Mouse (Mus musculus) erythroblast, embryonic 14.5 days (primary cell): Measurements from ENCODE around the gene Tagln.

Experiments
- GATA1 ChIP-seq: IDR thresholded peaks from 2 replicates; pipeline ENCODE4 v1.6.1; 2012; ENCODE audit warnings: low read length, inconsistent platforms, mixed read lengths
- TAL1 ChIP-seq: IDR thresholded peaks from 3 replicates; pipeline ENCODE4 v1.6.1; 2012; ENCODE audit warnings: low read length, inconsistent platforms, mixed read lengths

- TF ChIP-seq GATA1 (no peak), TAL1 (no peak)
These were observed 30.0 kb downstream of the Tagln start for GRCm38 (mm10) chr9:45905811-45906237.
